Mouse (Mus musculus) adrenal gland, adult (tissue): Measurements from ENCODE around the gene Pced1b.
"Not testable (repeated sequence)": the region's sequence is repeated elsewhere in the genome, so short reads cannot be mapped to it uniquely, and the experiment has no call there.

Source experiments
- DNase-seq, 2 experiments: peaks; one replicate each; pipeline ENCODE4 v3.0.0; 2022 to 2023; ENCODE audit warnings: low spot score in 1 of 2; ENCODE audit not compliant: inconsistent age in 2 of 2

Pced1b gene

DNA sequence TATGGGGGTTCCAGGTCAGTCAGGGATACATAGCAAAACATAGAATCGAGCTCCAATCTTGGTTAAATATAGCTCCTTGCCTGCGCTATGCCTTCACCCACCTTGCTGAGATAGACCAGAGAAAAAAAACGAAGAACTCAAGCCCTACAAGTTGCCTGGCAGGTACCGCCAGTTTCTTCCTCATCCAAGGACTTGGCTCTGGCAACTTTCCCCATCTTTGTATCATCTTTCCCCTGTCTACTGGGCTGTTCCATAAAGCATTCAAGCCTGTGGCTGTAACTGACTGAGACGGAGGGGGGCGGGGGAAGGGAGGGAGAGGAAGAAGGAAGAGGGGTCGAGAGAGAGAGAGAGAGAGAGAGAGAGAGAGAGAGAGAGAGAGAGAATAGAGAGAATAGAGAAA is 121.7 kb downstream of the Pced1b start:
- DNase-seq: peak in 1 of 2 experiments; percentile 73

DNA sequence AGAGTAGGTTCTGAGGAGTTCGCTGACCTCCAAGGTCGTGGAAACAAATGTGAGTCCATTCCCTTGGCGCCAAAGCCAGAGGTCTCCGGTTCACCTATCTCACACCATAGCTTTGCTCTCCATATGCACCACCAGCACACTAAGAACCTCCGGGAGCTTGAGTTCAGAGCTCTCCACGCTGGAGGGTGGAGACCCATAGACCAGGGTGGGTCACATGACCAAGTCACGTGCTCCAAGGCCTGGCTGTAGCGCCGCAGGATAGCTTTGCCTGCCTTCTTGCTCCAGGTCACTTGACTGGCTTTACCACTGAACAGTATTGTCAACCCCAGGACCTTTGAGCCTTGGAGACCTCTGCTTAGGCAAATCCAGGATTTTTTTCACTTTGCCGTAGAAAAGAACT is 122.2 kb downstream of the Pced1b start:
- no peak for DNase-seq

GRCm38 (mm10) chr15:97370880-97371279 is 124.0 kb downstream of the Pced1b start:
- DNase-seq: no peak

- not testable (repeated sequence) for DNase-seq
These were observed 125.1 kb downstream of the Pced1b start for GRCm38 (mm10) chr15:97372043-97372442.

GRCm38 (mm10) chr15:97372611-97373131 is 125.8 kb downstream of the Pced1b start:
- peak in 1 of 2 experiments; percentile 59 for DNase-seq

GRCm38 (mm10) chr15:97373203-97374084 is 126.5 kb downstream of the Pced1b start:
- peak; percentile 87 to 92 for DNase-seq

DNA sequence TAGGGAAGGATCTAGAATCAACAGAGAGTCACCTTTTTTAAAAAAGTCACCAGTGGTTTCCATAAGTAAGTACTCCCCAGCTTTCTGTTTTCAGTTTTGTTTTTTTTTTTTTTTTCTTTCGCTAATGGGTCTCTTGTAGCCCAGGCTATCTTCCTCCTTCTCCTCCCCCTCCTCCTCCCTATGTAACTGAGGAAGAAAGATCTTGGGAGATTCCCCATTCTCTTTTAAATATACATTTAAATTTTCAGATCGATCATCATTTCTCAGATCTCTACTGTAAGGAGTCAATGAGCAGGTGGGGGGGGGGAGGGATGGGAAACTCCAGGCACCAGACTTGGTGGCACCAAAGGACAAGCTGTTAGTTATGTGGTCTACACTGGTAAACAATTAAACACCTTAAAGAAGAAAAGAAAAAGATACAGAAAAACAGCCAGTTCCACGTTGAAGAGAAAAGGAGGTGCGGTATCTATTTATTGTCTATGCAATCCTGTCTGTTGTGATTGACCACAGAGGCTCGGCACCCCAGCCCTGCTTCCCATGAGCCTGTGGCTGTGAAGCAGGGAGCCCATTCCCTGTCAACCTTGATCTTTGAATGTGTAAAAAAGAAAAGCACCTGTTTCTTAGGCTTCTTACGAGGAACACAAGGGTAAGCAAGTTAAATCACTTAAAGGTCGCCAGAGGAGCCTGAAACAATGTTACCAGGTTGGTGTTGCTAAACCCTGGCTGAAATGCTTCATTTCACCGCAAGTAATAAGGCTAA is 127.4 kb downstream of the Pced1b start:
- DNase-seq: peak in 1 of 2 experiments; percentile 33

GRCm38 (mm10) chr15:97374845-97375720 is 128.2 kb downstream of the Pced1b start:
- peak in 1 of 2 experiments; percentile 37 for DNase-seq

DNA sequence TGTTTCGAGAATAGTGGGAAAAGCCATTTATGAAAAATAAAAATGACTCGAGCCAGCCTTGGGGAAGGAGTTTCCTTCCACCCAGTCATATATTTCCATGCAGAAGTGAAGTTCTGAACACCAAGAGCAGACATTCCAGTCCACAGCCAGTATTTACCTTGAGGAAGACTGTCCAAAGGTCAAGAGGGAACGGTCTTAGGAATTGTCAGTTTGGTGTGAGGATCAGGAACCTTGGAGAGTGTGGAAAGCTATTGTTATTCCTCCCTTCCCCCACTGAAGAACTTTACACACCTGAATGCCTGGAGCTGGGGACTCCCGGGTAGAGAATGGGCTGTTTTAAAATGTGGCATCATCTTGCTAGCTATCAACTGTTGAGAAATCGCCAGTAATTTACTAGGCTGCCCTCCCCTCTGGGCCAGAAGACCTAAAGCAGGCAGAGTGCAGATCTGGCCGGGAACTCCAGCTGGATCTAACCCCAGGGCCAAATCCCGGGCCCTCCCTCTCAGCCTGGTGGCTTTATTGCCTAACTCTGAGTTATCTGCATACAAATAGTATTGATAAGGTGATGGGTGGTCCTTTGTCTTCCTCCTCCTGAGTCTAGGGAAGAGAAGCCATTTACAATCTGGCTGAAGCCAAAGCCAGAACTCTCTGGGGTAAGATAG is 129.3 kb downstream of the Pced1b start:
- peak; percentile 58 to 83 for DNase-seq

DNA sequence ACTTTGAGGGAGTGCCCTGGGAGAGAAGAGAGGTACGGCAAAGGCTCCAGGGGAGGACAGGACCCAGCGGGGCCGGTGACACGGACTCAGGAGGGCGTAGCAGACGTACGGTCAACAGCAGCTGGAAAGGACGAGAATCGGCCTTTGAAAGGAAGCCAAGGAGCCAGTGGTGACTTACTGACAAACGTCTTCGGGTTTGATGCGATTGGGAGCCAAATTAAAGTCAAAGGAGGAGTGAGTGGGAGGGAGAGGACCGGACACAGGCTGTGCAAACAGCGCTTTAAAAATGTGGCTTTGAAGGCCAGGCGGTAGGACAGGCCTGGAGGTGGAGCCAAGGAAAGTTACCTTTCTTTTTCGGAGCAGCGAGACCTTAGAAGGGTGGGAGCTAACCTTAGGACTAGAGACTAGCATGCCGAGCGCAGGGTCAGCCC is 129.9 kb downstream of the Pced1b start:
- peak; percentile 78 to 91 for DNase-seq

GRCm38 (mm10) chr15:97378061-97378460 is 131.2 kb downstream of the Pced1b start:
- DNase-seq: peak in 1 of 2 experiments; percentile 47

DNA sequence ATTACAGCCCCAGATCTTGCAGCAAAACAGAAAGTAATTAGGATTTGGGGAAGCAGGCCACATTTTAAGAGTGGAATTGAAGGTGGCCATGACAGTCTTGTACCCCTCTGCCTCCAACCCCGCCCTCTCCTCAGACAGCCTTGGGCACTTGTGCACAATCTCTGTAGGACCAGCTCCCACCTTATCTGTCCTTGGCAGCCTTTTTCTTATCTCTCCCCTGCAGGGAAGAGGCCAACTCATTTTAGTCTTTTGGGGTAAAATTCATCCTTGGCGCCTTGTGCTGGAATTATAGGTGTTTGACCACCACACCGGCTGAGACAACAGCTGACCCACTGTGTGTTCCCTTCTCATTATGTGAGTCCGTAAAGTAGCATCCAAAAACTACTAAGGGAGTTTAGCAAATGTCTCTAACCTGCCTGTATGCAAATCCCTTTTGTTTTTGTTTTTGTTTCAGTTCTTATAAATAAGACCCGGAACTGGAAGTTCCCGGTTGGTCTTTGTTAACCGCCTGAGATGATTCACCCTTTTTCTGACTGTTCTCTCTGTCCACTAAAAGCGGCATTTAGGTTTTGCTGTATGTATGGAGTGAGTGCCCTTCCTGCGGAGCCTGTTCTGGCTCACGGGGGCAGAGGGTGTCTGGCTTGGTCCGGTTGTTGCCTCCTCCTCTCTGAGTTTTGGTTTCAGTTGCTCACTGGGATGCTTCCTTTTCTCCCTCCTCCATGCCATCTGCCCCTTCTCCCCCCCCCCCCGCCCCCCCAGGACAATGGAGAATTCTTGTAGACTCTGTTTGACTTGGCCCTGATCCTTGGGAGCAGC is 132.8 kb downstream of the Pced1b start:
- DNase-seq: peak; percentile 68 to 90

- DNase-seq: no peak
These were observed 135.7 kb downstream of the Pced1b start for GRCm38 (mm10) chr15:97382567-97382966.

DNA sequence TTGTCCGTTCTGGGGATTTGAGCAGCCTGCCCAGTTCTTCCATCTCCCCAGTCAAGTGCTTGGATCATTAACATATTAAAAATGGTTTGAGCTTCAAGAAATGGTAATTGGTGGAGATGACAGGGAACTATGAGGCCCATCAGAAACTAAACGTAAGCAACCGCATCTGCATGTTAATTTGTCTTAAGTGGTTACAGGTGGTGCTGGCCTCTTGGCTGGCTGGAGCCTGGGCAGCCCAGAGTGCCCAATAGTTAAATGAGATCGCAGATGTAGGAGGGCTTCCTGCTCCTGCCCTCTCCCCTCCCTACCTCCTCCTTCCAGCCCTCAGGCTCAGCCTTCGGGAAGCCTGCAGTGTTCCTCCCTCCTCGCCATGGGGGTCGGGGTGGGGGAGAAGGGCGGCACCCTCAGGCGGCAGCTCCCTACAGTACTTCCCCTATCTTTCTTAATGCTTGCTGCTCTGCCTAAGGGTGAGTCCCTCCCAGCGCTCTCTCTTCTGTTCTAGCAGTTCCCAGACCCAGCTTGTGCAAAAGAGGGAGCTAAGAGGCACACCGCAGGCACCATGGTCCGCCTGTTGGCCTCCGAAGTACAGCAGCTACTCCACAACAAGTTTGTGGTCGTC is 136.7 kb downstream of the Pced1b start:
- DNase-seq: no peak

GRCm38 (mm10) chr15:97384170-97385018 is 137.5 kb downstream of the Pced1b start:
- peak in 1 of 2 experiments; percentile 35 for DNase-seq

DNA sequence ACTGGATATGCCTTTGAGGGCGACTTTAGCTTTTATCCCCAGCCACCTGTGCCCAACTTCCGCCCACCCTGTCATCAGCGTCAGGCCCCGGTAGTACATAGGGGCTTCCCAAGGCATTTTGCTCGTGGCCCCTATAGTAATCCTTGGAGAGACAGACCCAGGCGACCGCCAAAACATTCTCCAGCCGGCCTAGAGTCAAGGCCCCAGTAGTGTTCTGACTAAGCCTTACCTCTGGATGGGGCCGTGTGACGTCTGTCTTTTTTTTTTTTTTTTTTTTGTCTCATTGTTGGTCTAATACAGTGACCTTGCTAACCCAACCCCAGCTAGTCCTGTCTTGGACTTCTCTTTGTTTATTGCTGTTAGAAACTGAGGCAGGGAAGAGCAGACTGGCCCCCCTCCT is 138.3 kb downstream of the Pced1b start:
- peak in 1 of 2 experiments; percentile 53 for DNase-seq

DNA sequence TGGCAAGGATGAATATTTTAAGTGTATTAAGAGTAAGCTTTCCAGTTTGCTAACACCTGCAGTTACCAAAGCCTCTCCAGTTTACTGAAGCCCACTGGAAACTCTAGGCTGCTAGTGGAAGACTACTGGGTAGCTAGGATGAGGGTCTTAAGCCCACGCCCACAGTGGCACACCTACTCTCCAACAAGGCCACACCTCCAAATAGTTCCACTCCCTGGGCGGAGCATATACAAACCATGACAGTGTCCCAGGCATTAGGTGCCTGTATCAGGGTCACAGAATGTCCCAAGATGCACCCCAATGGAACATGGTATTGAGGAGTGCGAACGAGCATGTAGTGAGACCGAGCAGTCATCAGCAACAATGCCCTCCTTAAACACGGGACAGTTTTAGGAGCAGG is 140.9 kb downstream of the Pced1b start:
- no peak for DNase-seq

GRCm38 (mm10) chr15:97389577-97389976 is 142.7 kb downstream of the Pced1b start:
- DNase-seq: no peak
